Mouse (Mus musculus) heart, postnatal 14 days (tissue): Measurements from ENCODE around the gene Pde4a. TPM values are rescaled to one million over a fixed set of nuclear protein-coding genes. Genes with fewer than 3 reads are reported as not detected.
A peak's percentile ranks its signal among the peaks of the same experiment; 100 is the strongest.
"Not testable (repeated sequence)": the region's sequence is repeated elsewhere in the genome, so short reads cannot be mapped to it uniquely, and the experiment has no call there.

Experiments used
- DNase-seq, 2 experiments: peaks; one replicate each; pipeline ENCODE4 v3.0.0; 2021 to 2022
- intact Hi-C: fragments of 180-260 bp; cut with DNase I; formaldehyde crosslinking; loops from one replicate; pipeline ENCODE4 v1.15.1; 2025
- total RNA-seq, 2 experiments: library from RNA; stranded (reverse); gene quantifications; 2 replicates each; pipeline ENCODE4 v1.2.3; 2021

Pde4a gene
- total RNA-seq, 2 experiments from 2014 or later: 36.7 to 37.5 TPM

DNA sequence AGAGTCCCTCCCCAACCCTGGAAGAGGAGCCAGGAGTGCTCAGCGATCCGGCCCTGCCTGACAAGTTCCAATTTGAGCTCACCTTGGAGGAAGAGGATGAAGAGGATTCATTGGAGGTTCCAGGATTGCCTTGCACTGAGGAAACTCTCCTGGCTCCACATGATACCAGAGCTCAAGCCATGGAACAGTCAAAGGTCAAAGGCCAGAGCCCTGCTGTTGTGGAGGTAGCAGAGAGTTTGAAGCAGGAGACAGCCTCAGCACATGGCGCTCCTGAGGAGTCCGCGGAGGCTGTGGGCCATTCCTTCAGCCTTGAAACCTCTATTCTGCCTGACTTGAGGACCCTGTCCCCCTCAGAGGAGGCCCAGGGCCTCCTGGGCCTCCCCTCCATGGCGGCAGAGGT is 45.3 kb downstream of the Pde4a start:
- DNase-seq: no peak
- intact Hi-C loops: loop anchor here (5.0 kb wide), 1 partner anchor 59 kb away; no protein-coding TSS in a partner anchor

DNA sequence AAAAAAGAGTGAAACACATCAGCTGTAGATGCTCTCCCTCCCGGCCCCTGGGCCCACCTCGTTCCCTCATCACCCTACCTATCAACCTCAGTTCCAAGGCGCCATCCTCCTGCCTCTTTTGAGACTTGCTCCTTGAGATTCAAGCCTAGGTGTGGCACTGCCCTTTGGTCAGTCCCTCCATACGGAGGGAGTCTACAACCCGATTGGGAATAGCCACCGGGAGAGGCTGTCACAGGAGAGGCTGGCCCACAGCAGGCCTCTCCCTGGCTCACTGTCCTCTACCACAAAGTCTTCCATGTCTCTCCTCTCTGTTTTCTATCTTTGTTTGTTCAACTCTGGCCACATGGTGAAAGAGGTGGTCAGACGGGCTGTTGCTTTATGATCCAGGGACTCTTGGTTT is 46.1 kb downstream of the Pde4a start:
- DNase-seq: no peak
- intact Hi-C loops: loop anchor here (5.0 kb wide), 1 partner anchor 59 kb away; no protein-coding TSS in a partner anchor

DNA sequence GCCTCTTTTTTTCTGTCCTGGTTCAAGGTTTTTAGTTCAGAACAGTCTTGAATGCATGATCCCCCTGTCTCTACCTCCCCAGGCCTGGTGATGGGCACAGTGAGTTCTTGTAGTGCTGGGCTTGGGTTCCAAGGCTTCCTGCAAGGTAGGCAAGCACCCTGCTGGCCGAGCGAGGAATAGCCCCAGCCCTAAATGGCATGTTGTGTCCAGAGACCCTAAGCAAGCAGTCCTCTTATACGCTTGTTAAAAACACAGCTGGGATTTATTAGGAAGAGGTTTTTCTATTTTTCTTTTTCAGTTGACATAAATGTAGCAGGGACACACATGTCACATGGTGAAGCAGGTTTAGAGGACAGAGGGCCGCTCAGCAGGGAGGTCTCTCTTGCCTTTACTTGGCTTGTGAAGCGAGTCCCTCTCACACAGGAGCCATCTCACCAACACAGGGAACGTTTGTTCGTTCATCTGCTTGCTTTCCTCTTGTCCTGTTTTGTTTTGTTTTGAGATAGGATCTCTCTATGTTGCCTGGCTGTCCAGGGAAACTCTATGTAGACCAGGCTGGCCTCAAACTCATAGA is 48.2 kb downstream of the Pde4a start:
- no peak for DNase-seq
- intact Hi-C loops: loop anchor here (5.0 kb wide), 1 partner anchor 61 kb away; no protein-coding TSS in a partner anchor

DNA sequence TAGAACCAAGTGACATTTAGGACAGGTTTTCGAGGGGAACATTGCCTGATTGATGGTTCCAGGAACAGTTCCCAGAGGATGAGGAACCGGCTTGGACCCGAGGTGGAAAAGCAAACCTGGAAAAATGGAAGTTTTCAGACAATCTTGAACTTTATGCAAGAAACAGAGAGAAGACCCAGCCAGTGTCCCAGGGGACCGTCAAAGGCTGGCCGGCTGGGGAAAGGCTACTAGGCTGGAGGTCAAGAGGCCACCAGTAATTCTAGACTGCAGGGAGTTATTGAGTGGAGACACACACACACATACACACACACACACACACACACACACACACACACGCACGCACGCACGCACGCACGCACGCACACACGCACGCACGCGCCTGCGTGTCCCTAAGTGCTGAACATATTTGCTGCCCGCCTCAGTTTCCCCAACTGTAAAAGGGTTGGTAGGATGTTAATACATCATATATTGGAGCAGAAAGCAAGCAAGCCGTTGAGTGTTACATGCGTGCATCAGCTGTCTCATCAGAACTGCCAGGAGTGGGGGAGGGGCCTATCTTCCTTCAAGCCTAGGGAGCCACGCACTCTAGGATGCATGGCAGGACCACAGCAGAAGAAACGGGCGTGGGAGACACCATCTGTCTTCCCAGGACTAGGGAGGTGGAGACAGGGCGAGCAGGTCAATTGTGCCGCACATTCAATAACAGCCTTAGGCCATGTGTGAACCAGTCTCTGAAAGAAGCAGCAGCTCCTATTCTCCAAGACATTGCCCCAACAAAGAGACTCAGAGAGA is 50.7 kb downstream of the Pde4a start:
- intact Hi-C loops: no loop called here
- DNase-seq: no peak

DNA sequence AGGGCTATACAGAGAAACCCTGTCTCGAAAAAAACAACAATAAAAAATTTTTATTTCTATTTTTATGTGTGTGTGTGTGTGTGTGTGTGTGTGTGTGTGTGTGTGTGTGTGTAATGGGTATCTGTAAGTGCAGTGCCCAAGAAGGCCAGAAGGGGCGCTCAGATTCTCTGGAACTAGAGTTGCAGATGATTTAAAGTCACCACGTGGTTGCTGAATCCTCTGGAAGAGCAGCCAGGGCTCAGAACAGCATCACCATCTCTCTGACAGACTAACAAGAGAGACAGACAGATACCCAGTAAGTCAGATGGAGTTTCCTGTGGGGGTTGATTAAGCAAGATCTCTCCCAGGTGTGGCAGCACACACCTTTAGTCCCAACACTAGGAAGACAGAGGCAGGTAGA is 54.3 kb downstream of the Pde4a start:
- no peak for DNase-seq
- intact Hi-C loops: loop anchor here (5.0 kb wide), 1 partner anchor 137 kb away; no protein-coding TSS in a partner anchor

DNA sequence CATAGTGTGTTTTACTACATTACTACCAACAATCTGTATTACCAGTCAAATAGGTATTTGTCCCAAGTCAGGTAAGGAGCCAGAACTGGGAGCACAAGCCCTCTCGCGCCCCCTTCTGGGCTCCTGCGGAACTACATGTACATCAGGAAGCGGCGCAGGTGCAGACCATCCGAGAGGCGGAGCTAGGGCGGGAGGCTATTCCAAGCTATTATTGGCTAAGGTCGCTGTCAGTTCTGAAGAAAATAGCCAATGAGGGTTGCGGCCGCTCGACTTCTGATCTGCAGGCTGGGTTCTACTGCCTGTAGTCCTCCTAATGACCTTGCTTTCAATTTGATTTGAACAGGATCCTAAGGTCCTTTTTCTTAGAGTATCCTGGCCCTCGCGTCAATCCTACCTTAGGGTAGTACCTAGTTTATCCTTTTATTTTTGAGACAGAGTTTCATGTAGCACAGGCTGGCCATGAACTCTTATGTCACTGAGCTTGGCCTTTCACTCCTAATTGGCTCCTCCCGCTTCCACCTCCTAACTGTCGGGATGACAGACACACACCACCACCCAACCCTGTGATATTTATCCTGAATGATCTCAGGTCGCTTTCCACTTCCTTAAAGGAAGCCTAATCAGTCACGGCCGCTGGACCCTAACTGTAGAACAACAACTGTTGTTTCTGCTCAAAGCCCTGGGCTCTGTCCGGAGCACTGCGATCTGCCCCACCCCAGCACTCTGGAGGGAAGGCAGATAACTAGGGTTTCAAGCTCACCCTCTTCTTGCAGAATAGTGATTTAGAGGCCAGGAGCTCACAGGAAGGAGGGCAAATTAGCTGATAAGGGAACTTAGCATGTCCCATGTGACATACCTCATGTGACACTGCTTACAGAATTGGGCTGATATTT is 55.2 kb downstream of the Pde4a start:
- intact Hi-C loops: loop anchor here (5.0 kb wide), 1 partner anchor 137 kb away; no protein-coding TSS in a partner anchor
- peak; percentile 88 to 91 for DNase-seq

DNA sequence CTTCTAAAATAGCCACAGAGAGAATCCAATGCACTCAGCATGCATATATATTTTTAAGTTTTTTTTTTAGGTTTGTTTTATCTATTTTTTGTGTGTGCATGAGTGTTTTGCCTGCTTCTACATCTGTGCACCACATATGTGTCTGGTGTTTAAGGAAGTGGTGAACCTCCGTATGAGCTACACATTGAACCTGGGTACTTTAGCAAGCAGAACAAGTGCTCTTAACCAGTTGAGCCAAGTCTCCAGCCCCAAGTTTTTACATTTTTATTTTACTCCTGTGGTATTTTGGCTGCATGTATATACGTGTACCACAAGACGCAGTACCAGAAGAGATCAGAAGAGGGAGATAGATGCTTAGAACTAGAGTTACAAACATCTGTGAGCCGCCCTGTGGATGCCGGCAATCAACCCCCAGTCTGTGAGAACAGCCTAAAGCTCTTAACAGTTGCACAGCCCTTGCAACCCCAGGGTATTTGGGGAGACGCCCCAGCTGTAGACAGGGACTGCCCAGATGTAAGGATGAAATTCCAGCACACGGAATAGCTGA is 55.9 kb downstream of the Pde4a start:
- intact Hi-C loops: loop anchor here (5.0 kb wide), 1 partner anchor 136 kb away; no protein-coding TSS in a partner anchor
- DNase-seq: peak in 1 of 2 experiments; percentile 30

DNA sequence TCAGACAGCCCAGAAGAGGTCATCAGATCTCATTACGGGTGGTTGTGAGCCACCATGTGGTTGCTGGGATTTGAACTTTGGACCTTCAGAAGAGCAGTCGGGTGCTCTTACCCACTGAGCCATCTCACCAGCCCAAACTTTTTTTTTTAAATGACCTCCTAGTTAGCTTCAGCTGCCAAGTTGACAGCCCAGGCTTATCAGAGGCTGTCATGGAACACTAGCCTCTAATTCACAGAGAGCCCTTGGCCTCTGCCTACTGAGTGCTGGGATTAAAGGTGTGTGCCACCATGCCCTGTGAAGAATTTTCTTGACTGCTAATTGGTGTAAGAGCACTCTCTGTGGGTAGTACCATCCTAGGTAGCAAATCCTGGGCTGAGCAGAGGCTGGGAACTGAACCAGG is 58.0 kb downstream of the Pde4a start:
- not testable (repeated sequence) for DNase-seq
- intact Hi-C loops: loop anchor here (5.0 kb wide), 1 partner anchor 134 kb away; no protein-coding TSS in a partner anchor

DNA sequence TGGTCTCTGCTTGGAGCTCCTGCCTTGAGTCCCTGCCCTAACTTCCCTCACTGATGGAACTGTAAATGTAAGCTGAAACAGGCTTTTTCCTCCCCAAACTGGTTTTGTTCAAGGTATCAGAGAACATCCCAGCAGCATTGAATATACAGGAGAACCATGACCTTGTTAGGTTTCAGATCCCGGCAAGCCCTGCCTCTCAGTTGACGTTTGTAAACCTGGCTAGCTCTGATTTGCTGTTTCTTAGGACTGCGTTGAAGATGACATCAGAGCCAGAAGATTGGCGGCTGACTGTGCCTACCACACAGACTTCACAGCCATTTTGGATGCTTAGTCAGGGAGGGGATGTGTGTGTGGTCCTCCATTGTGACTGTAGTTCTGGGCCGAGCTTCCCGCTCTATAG is 58.4 kb downstream of the Pde4a start:
- intact Hi-C loops: loop anchor here (5.0 kb wide), 1 partner anchor 133 kb away; no protein-coding TSS in a partner anchor
- no peak for DNase-seq

DNA sequence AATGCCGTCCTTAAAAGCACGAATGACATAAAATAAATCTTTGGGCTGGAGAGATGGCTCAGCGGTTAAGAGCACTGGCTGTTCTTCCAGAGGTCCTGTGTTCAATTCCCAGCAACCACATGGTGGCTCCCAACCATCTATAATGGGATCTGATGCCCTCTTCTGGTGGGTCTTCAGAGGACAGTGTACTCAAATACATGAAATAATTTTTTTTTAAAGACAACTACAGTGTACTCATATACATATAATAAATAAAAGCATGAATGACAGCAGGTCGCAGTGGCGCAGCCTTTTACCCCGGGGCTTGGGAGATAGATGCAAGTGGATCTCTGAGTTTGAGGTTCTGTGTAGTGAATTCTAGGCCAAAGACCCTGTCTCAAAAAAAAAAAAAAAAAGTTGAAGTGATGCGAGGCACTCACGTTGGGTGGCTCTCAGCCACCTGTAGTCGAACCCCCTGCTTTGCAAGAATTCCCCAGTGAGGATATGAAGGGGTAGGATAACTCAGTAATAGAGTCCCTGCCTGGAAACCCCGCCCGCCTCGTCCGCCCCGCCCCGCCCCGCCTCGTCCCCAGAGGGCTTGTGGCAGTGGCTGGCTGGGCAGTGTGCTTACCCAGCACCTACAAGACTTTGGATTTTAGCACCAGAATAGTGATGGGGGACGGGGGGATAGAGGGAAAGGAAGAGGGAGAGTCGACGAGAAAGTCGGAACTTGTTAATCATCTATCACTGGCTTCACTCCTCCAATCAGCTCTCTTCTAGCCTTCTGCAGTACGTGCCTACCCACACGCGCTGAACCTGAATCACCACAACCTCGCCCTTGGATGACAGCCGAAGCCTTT is 59.3 kb downstream of the Pde4a start:
- no peak for DNase-seq
- intact Hi-C loops: loop anchor here (5.0 kb wide), 1 partner anchor 133 kb away; no protein-coding TSS in a partner anchor

DNA sequence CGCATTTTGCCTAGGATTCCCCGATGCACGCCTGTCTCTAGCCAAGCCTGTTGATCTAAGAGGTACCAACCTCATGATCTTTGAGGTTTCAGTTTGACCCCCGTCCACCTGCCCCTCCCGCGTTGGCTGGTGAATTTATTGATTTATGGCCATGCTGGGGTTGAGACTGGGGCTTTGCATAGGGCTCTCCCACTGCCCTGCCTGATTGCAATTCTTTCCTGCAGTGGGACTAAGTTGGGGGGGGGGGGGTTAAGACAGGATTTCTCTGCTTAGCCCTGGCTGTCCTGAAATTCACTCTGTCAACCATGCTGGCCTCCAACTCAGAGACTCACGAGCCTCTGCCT is 59.9 kb downstream of the Pde4a start:
- DNase-seq: peak in 1 of 2 experiments; percentile 26
- intact Hi-C loops: no loop called here

DNA sequence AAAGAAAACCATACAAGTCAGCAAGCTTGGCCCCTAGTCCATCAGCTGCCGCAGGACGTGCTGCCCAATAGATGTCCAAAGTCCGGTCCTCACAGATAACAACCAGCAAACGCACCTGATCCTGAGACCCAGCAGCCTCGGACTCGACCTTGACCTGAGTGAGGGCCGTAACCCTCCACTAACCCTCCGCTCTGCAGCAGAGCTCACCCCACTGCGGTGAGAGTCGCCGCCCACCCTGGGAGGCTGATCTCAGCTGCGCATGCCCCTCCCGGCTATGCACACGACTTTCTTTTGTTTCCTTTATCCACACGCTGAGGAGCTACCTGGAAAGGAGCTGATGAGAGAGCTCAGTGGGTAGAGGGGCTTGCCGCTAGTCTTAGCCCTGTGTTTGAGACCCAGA is 61.8 kb downstream of the Pde4a start:
- no peak for DNase-seq
- intact Hi-C loops: no loop called here

DNA sequence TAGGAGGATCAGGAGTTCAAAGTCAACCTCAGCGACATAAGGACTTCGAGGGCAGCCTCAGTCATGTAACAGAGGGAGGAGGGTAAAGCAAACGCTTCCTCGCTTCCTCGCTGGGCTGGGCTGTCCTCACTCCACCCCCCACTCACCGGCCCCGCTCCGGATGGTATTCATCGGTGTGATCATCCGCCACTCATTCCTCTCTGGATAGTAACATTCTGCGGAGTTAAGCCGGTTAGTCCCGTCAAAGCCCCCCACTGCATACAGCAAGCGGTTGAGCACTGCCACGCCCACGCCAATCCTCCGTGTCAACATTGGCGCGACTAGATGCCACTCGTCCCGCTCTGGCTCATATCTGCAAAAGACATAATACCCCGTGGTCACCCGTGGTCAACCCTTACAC is 66.0 kb downstream of the Pde4a start:
- intact Hi-C loops: no loop called here
- no peak for DNase-seq

DNA sequence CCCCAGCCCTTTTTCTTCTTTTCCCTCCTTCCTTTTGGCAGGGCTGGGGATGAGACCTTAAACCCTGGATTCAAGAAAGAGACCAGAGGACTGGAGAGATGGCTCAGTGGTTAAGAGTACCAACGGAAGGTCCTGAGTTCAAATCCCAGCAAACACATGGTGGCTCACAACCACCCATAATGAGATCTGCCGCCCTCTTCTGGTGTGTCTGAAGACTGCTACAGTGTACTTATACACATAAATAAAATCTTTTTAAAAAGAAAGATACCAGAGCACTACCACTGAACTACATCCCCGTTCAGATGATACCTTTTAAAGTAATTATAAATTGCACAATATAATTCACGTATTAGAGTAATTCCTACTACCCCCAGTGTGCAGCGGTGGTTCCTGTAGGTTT is 67.4 kb downstream of the Pde4a start:
- intact Hi-C loops: no loop called here
- no peak for DNase-seq

DNA sequence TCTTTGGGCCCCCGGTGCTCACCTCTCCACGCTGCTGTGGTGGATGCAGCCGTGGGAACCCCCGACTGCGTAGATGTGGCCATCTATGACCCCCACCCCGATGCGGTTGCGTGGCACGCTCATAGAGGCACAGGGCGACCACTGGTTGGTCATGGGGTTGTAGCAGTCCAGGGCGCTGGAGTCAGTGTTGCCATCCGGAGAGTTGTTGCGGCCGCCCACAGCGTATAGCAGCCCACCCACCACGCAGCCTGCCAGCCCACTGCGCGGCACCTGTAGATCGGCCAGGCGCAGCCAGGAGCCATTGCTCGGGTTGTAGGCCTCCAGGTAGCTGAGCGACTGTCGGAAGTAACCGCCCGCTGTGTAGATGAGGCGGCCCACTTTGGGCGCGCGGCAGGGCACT is 67.9 kb downstream of the Pde4a start:
- no peak for DNase-seq
- intact Hi-C loops: no loop called here

DNA sequence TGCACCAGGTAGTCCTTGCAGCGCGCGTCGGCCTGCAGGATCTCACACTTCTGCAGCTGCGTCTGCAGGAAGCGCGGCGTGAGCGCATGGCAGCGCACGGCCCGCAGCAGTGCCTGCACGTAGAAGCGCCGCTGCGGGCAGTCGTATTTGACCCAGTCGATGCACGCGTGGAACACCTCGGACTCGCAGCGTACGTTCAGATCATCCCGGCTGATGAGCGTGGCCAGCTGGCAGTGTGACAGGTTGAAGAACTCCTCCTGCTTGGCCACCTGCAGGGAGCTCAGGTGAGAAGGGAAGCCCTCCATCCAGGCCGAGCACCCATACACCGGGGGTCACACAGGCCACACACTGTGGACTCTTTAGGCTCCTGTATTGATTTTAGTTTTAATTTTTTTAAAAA is 68.3 kb downstream of the Pde4a start:
- intact Hi-C loops: no loop called here
- no peak for DNase-seq

DNA sequence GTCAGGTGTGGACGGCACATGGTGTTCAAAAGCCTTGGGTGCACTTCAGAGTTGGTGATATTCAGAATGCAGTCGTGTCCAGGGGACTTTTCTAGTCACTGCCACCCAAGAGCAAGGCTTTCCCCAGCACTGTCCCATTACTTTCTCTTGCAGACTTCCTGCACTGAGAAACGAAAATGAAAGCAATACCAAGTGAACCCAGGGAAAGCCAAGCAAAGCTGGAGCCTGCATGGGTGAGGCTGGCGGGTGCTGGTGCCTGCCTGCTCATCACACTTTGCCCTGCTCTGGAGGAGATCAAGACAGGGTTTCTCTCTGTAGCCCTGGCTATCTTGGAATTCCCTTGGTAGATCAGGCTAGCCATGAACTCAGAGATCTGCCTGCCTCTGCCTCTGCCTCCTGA is 69.8 kb downstream of the Pde4a start:
- intact Hi-C loops: loop anchor here (5.0 kb wide), 2 partner anchors 42 to 122 kb away; no protein-coding TSS in a partner anchor
- DNase-seq: no peak

DNA sequence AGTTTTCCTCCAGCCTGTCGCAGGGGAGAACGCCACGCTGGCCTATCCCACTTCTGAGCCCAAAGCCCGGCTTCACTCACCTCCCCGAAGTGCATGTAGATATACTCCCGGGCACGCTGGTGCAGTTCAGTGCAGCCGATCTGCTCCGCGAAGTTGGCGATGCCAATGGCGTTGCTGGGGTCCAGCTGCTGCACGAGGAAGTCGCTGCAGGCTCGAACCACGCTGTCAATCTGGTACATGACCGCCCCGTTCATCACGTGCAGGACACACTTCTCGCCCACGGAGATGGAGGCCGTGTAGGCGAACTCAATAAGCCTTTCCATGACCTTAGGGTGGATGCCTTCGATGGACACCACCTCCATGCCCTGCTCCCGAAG is 71.5 kb downstream of the Pde4a start:
- intact Hi-C loops: loop anchor here (5.0 kb wide), 2 partner anchors 40 to 120 kb away; no protein-coding TSS in a partner anchor
- no peak for DNase-seq

DNA sequence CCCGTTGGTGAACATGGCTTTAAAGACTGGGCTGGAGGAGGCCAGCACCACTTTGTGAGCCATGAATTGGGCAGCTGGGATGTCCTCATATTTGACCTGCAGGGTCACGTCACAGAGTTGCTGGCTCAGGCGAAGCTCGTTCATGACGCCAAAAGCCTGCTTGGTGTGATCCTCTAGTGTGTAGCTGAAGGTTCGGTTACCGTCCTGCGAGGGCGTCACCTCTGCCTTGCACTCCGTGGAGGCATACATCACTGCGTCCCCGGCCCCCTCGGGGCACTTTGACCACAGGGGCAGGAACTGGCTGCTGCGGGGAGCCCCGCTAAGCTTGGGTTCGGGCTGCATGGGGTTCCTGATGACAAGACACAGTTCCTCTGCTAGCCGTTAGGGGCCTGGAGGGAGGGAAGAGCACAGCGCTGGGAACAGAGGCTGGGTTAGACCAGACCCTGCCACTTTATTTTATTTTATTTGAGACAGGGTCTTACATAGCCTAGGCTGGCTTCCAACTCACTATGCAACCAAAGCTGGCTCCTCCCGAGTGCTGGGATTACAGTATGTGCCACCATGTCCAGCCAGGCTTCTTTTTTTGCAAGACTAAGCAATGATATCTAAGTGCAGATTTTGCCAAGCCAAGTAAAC is 72.0 kb downstream of the Pde4a start:
- intact Hi-C loops: loop anchor here (5.0 kb wide), 2 partner anchors 40 to 120 kb away; no protein-coding TSS in a partner anchor
- peak; percentile 41 to 48 for DNase-seq
